Comparison of ENCODE assay signal across 8 mouse cellular contexts in the genomic region with DNA sequence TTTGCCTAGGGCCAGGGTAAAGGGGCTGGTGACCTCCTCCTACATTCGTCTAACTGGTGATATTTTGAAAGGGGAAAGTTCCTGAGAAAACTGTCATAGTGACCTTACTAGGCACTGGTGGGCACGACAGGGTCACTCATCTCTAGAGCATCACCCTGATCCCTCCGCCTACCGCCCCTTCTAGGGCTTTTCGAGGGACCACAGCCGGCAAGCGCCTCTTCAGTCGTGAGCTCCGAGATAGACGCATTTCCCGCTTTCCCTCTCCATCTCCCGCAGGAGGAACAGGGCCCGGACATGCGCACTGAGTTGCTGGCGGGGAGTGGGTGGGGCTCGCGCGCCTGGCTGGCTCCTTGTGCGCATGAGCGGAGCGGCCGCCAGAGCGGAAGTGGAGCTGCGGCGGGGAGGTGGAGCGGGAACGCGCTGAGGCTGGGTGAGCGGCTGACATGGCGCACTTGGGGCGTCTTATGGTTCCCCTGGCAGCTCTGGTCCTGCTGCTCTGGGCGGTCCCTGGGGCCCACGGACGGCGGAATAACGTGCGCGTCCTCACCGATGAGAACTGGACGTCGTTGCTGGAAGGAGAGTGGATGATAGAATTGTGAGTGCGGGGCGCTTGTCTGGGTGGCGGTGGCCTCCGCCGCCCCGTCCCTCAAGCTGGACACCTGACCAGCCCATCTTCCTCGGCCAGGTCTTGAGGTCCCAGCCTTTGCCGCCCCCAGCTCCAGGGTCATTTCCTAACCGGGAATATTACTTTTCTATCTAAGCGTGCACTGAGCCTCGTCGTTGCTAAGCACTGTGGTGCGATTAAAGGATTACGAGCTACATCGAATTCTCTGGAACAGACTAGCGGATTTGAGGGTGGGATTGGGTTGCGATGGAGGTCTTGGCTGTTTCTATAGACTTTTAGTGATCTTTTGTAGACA. TPM values are rescaled to one million over a fixed set of nuclear protein-coding genes. Genes with fewer than 3 reads are reported as not detected.
DNase-seq lines count a peak whose midpoint lies in the region; ATAC-seq lines count a peak whose summit lies in the region.

A gene (plus strand): TSS at position 370 of the 920 bp plus-strand sequence.

- peaks cover 15% of the 10 kb centered on the region for H3K36me3 ChIP-seq in hindbrain, embryonic 14.5 days (replicated peaks; ENCODE audit: control insufficient read depth, insufficient read depth)

- peak within 1 kb of the TSS; percentile 89 for H3K4me3 ChIP-seq in hindbrain, embryonic 14.5 days (replicated peaks; ENCODE audit: low read length)

- H3K4me1 ChIP-seq in hindbrain, embryonic 14.5 days (replicated peaks; ENCODE audit: control insufficient read depth, insufficient read depth, low read length), result peaks cover 12% of the 10 kb centered on the region

- under 1% methylated on average over 58 of the region's 58 CpGs for WGBS in hindbrain, embryonic 14.5 days

- DNase-seq in R1 (ENCODE audit: low read depth, low spot score), result peak; percentile 93
- DNase-seq in cerebellum, postnatal 25 days, result peak; percentile 98 to 99
- peak; percentile 88 to 95 for DNase-seq in frontal cortex, postnatal 25 days (ENCODE audit: low spot score in 2 of 2)
- DNase-seq in hindbrain, embryonic 14.5 days (ENCODE audit: low spot score), result peak; percentile 96
- DNase-seq in layer of hippocampus, postnatal 36 days, result peak; percentile 98
- DNase-seq in lung, postnatal 36 days, result peak; percentile 96
- peak; percentile 97 for DNase-seq in retina, postnatal 1 day
- peak; percentile 93 to 95 for DNase-seq in urinary bladder, adult 18-20 months (ENCODE audit: low spot score in 2 of 2)

- ATAC-seq in hindbrain, embryonic 14.5 days (ENCODE audit: low FRiP score), result peak; percentile 97

- H3K4me2 ChIP-seq in hindbrain, embryonic 14.5 days (replicated peaks), result peak within 1 kb of the TSS; percentile 71

- peak within 1 kb of the TSS; percentile 86 for H3K9ac ChIP-seq in hindbrain, embryonic 14.5 days

- no peaks in the 10 kb centered on the region for H3K27me3 ChIP-seq in hindbrain, embryonic 14.5 days (ENCODE audit: control insufficient read depth, insufficient read depth, low read length)

- H3K27ac ChIP-seq in hindbrain, embryonic 14.5 days, result peak within 1 kb of the TSS; percentile 85

- H3K9me3 ChIP-seq in hindbrain, embryonic 14.5 days (ENCODE audit: control insufficient read depth, low read length), result no peaks in the 10 kb centered on the region

RNA-seq across cellular contexts. Expression of the gene that starts here (rescaled TPM):
- 108 and 117 TPM in 2 replicates for polyA plus RNA-seq in hindbrain, embryonic 14.5 days (2014; fragmentation: Nextera tagmentation; extraction: Ambion mirVana)
- 10 to 100 TPM; 31.7 to 35.9 TPM for total RNA-seq in layer of hippocampus, postnatal 36 days (2021)

Comparison
In these comparisons a context has a peak if more than half of its experiments do, and no peak if none do; other contexts are left out.
1. Peak in every context shown above with its lines: DNase-seq, ATAC-seq, H3K4me3 ChIP-seq and H3K27ac ChIP-seq.